ENCODE assay signal across 8 mouse cellular contexts in the genomic region with DNA sequence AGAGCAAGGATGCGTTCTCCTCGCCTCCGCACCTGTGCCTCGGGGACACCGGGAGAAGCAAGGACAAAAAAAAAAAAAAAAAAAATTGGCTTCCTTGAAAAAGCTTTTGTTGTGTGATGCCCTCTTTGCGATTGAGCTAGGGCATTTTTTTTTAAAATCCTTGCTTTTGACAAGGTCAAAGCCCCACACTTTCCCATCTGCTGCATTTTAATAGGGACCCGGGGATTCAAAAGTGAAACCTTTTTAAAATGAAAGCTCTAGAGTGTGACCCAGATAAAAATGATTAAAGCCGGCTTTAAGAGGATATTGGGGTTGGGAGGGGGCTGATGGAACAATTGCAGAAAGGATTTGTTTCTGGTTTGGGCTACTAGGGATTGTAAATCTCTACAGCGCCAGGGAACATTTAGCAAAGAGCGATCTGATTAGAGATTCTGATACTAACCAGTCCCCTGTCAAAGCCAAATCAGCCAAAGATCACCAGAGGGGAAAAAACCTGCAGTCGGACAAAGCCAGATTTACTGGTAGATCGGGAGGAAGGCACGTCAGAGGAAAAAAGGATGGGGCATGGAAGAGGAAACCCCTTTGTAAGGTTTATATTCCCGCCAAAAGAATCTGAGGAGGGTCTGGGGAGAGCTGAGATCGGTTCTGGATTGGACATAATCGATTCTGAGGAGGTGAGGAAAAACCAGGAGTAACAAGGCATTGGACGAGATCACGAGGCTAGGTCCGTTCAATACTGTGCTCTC. TPM values are rescaled to one million over a fixed set of nuclear protein-coding genes. Genes with fewer than 3 reads are reported as not detected.
DNase-seq lines count a peak whose midpoint lies in the region; ATAC-seq and TF ChIP-seq lines count a peak whose summit lies in the region.

No protein-coding gene starts in this region.

- no peak for TF ChIP-seq EP300 in liver, postnatal 0 days (IDR thresholded peaks at IDR 0.05; ENCODE audit: low read depth)

- peak overlapping the region; percentile 73 for H3K4me3 ChIP-seq in forebrain, embryonic 15.5 days
- peak overlapping the region; percentile 91 for H3K4me3 ChIP-seq in intestine, embryonic 15.5 days (replicated peaks)
- H3K4me3 ChIP-seq in liver, postnatal 0 days (ENCODE audit: low read depth, low read length), result peak overlapping the region; percentile 87

- peak; percentile 23; the same call in 1 of the 2 replicates for ATAC-seq in forebrain, embryonic 15.5 days (replicated peaks)
- no peak for ATAC-seq in intestine, embryonic 15.5 days
- ATAC-seq in liver, postnatal 0 days, result no peak

- intact Hi-C loops in gastrocnemius, postnatal 36 days (cut with DNase I), result no loop called here

- H3K27ac ChIP-seq in forebrain, embryonic 15.5 days (replicated peaks), result peak overlapping the region; percentile 98
- H3K27ac ChIP-seq in intestine, embryonic 15.5 days, result peak overlapping the region; percentile 98
- peak overlapping the region; percentile 98 for H3K27ac ChIP-seq in liver, postnatal 0 days (ENCODE audit: low read depth)

- under 1% methylated on average over 19 of the region's 19 CpGs for WGBS in forebrain, embryonic 15.5 days
- WGBS in intestine, embryonic 15.5 days, result 1% methylated on average over 19 of the region's 19 CpGs
- under 1% methylated on average over 19 of the region's 19 CpGs for WGBS in liver, postnatal 0 days (ENCODE audit: insufficient replicate concordance)

- H3K9me3 ChIP-seq in forebrain, embryonic 15.5 days, result no peaks in the 10 kb centered on the region
- H3K9me3 ChIP-seq in intestine, embryonic 15.5 days, result no peaks in the 10 kb centered on the region
- no peaks in the 10 kb centered on the region for H3K9me3 ChIP-seq in liver, postnatal 0 days (ENCODE audit: low read length)

- H3K27me3 ChIP-seq in forebrain, embryonic 15.5 days, result no peaks in the 10 kb centered on the region
- H3K27me3 ChIP-seq in intestine, embryonic 15.5 days (replicated peaks), result no peaks in the 10 kb centered on the region
- no peaks in the 10 kb centered on the region for H3K27me3 ChIP-seq in liver, postnatal 0 days (ENCODE audit: insufficient read depth, low read length)

- no peak for TF ChIP-seq CTCF in liver, postnatal 0 days (IDR thresholded peaks at IDR 0.05; ENCODE audit: low read depth)

- peak overlapping the region; percentile 86 for H3K4me2 ChIP-seq in forebrain, embryonic 15.5 days (replicated peaks)
- peak overlapping the region; percentile 92 for H3K4me2 ChIP-seq in intestine, embryonic 15.5 days (replicated peaks)
- peak overlapping the region; percentile 88 for H3K4me2 ChIP-seq in liver, postnatal 0 days (ENCODE audit: low read depth, low read length)

- H3K36me3 ChIP-seq in forebrain, embryonic 15.5 days, result no peaks in the 10 kb centered on the region
- no peaks in the 10 kb centered on the region for H3K36me3 ChIP-seq in intestine, embryonic 15.5 days
- no peaks in the 10 kb centered on the region for H3K36me3 ChIP-seq in liver, postnatal 0 days (replicated peaks; ENCODE audit: insufficient read depth, low read length)

- peak overlapping the region; percentile 96 for H3K9ac ChIP-seq in forebrain, embryonic 15.5 days (replicated peaks)
- H3K9ac ChIP-seq in intestine, embryonic 15.5 days, result peak overlapping the region; percentile 93
- peak overlapping the region; percentile 96 for H3K9ac ChIP-seq in liver, postnatal 0 days (replicated peaks)

- peak; percentile 13 for DNase-seq in ovary, postnatal 10 days (ENCODE audit: low spot score)
- no peak for DNase-seq in ovary, postnatal 14 days (ENCODE audit: low spot score)
- DNase-seq in cerebellum, adult 11 months, result peak; percentile 27
- DNase-seq in liver, postnatal 0 days, result no peak
- DNase-seq in retina, postnatal 1 day, result peak; percentile 70
- no peak for DNase-seq in gastrocnemius, postnatal 36 days

- peaks cover 25% of the 10 kb centered on the region for H3K4me1 ChIP-seq in forebrain, embryonic 15.5 days
- H3K4me1 ChIP-seq in intestine, embryonic 15.5 days (replicated peaks), result no peaks in the 10 kb centered on the region
- H3K4me1 ChIP-seq in liver, postnatal 0 days (ENCODE audit: insufficient read depth), result peaks cover 16% of the 10 kb centered on the region; the same call in 1 of the 2 replicates

RNA-seq across cellular contexts. Expression of a gene that starts 0.7 kb away (rescaled TPM):
- polyA plus RNA-seq in forebrain, embryonic 15.5 days (2015; fragmentation: Nextera tagmentation; extraction: Ambion mirVana), result 52.0 and 55.5 TPM in 2 replicates
- polyA plus RNA-seq in intestine, embryonic 15.5 days (2015; fragmentation: Nextera tagmentation; extraction: Ambion mirVana), result 16.7 and 19.3 TPM in 2 replicates
- polyA plus RNA-seq in liver, postnatal 0 days (2015; fragmentation: Nextera tagmentation; extraction: Ambion mirVana), result 4.1 and 4.9 TPM in 2 replicates
- 10 to 100 TPM; 19.0 to 19.2 TPM for total RNA-seq in gastrocnemius, postnatal 36 days (2021)

Comparison
In these comparisons a context has a peak if more than half of its experiments do, and no peak if none do; other contexts are left out.
1. DNase-seq: peak in ovary, postnatal 10 days (single experiment), cerebellum, adult 11 months (single experiment) and retina, postnatal 1 day (single experiment); none in ovary, postnatal 14 days (single experiment), liver, postnatal 0 days (single experiment) and gastrocnemius, postnatal 36 days (0 of 2).
2. Peak in every context shown above with its lines, with median percentiles within 50 percentile points of each other: H3K27ac ChIP-seq, H3K4me2 ChIP-seq, H3K4me3 ChIP-seq and H3K9ac ChIP-seq.